7 mouse cellular contexts compared by ENCODE assay signal in the genomic region with DNA sequence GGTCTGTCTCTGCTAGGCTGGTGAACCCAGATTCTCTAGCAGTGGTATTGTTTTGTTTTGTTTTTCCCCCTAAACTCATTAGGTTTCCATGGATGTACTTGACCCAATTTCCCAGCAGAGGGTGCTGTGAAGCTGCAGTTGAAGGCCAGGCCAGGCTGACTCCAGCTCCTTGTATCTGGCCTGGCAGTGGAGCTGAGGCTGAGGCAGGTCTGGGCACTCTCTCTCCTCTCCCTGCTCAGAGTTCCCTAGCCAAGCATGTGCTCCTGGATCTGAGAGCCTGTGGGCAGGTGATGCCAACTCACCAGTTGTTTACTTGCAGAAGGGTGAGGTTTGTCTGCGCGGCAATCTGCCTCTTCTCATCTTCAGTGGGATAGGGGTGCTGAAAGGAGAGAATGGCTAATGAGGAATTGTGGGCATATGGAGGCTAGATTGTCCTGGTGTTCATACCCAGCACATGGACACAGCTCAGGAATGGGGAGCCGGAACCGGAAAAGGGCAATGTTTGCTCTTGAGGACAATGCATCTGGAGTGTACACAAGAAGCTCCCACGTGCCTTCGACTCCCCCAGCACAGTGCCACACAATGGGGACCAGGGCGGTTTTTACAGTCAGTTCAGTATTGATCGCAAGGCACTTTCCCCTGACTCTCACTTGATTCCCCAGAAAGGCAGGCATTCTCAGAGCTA.
DNase-seq lines count a peak whose midpoint lies in the region; ATAC-seq and TF ChIP-seq lines count a peak whose summit lies in the region.

No protein-coding gene starts in this region.

- TF ChIP-seq CTCF in cerebellum, adult 2 months (IDR thresholded peaks at IDR 0.05; ENCODE audit: borderline replicate concordance, insufficient read depth, low read depth, low read length) = peak; percentile 85
- TF ChIP-seq CTCF in testis, adult 2 months (IDR thresholded peaks at IDR 0.05; ENCODE audit: control insufficient read depth, insufficient read depth, insufficient replicate concordance, low read depth, low read length) = peak; percentile 56; the same call in 1 of the 2 replicates

- intact Hi-C loops in left cerebral cortex, postnatal 14 days (cut with DNase I) = loop anchor here (2.0 to 10.0 kb wide), 3 partner anchors 252 to 430 kb away; a partner anchor contains a TSS

- peak; percentile 75 for ATAC-seq in frontal cortex, adult (ENCODE audit: low TSS enrichment)
- ATAC-seq in midbrain, embryonic 15.5 days (replicated peaks) = peak; percentile 84

- H3K4me3 ChIP-seq in cerebellum, adult 2 months (replicated peaks; ENCODE audit: insufficient read depth, low read depth, low read length) = no peak overlapping the region
- no peak overlapping the region for H3K4me3 ChIP-seq in midbrain, embryonic 15.5 days
- no peak overlapping the region for H3K4me3 ChIP-seq in testis, adult 2 months (ENCODE audit: control insufficient read depth, low read depth, low read length)

- H3K9me3 ChIP-seq in midbrain, embryonic 15.5 days = no peaks in the 10 kb centered on the region

- no peak overlapping the region for H3K27ac ChIP-seq in cerebellum, adult 2 months (ENCODE audit: insufficient read depth, low read length)
- H3K27ac ChIP-seq in midbrain, embryonic 15.5 days = no peak overlapping the region
- no peak overlapping the region for H3K27ac ChIP-seq in testis, adult 2 months (ENCODE audit: control insufficient read depth, insufficient read depth, low read depth, low read length)

- WGBS in cerebellum, adult 2 months = 61% methylated on average over 8 of the region's 8 CpGs
- WGBS in midbrain, embryonic 15.5 days = 75% methylated on average over 8 of the region's 8 CpGs

- H3K27me3 ChIP-seq in cerebellum, adult 2 months (ENCODE audit: control insufficient read depth, insufficient read depth, low read length) = no peaks in the 10 kb centered on the region
- H3K27me3 ChIP-seq in midbrain, embryonic 15.5 days (replicated peaks) = no peaks in the 10 kb centered on the region
- no peaks in the 10 kb centered on the region for H3K27me3 ChIP-seq in testis, adult 2 months (ENCODE audit: control insufficient read depth, insufficient read depth, low read length)

- H3K4me2 ChIP-seq in midbrain, embryonic 15.5 days = no peak overlapping the region

- no peak for TF ChIP-seq POLR2A in cerebellum, adult 2 months (IDR thresholded peaks at IDR 0.05; ENCODE audit: borderline replicate concordance, insufficient read depth, low read length)
- no peak for TF ChIP-seq POLR2A in testis, adult 2 months (IDR thresholded peaks at IDR 0.05; ENCODE audit: control insufficient read depth, low read depth, low read length)

- H3K9ac ChIP-seq in midbrain, embryonic 15.5 days = no peak overlapping the region

- peak; percentile 77 for DNase-seq in ZHBTc4 (ENCODE audit: low read depth, low spot score)
- peak; percentile 81 to 82 for DNase-seq in cerebellum, adult 2 months
- DNase-seq in hindlimb bud, embryonic 11.5 days (ENCODE audit: extremely low spot score, low read depth, low spot score) = peak; percentile 33
- DNase-seq in left cerebral cortex, postnatal 14 days (ENCODE audit: low spot score in 2 of 2) = peak; percentile 75 to 85

- no peaks in the 10 kb centered on the region; the same call in 1 of the 2 replicates for H3K36me3 ChIP-seq in midbrain, embryonic 15.5 days (replicated peaks)
- no peaks in the 10 kb centered on the region for H3K36me3 ChIP-seq in testis, adult 2 months (ENCODE audit: control insufficient read depth, insufficient read depth, low read length)

- peaks cover 19% of the 10 kb centered on the region for H3K4me1 ChIP-seq in cerebellum, adult 2 months (ENCODE audit: control insufficient read depth, insufficient read depth, low read length)
- no peaks in the 10 kb centered on the region for H3K4me1 ChIP-seq in midbrain, embryonic 15.5 days
- no peaks in the 10 kb centered on the region; the same call in 1 of the 2 replicates for H3K4me1 ChIP-seq in testis, adult 2 months (ENCODE audit: control insufficient read depth, insufficient read depth, low read length)
